Mouse (Mus musculus): ENCODE data around the gene Plpp3. TPM values are rescaled to one million over a fixed set of nuclear protein-coding genes. Genes with fewer than 3 reads are reported as not detected.

Plpp3 gene
- total and polyA plus RNA-seq, 3 experiments: not detected

- Histone ChIP-seq H3K4me3 (ENCODE audit: control insufficient read depth in 1 of 2, insufficient read depth in 1 of 2, low read depth in 2 of 2, low read length in 2 of 2) (no peak overlapping the region), H3K4me1 (ENCODE audit: control insufficient read depth in 1 of 2, insufficient read depth in 2 of 2, low read length in 2 of 2) (no peaks in the 10 kb centered on the region), H3K36me3 (ENCODE audit: control insufficient read depth in 1 of 2, insufficient read depth in 2 of 2, low read length in 2 of 2) (no peaks in the 10 kb centered on the region), H3K27ac (ENCODE audit: control insufficient read depth, low read depth, low read length) (no peak overlapping the region), H3K27me3 (ENCODE audit: control insufficient read depth in 1 of 2, insufficient read depth in 2 of 2, low read length in 2 of 2) (no peaks in the 10 kb centered on the region), H3K9me3 (replicated peaks; ENCODE audit: insufficient read depth, low read length) (no peaks in the 10 kb centered on the region), H3K9ac (ENCODE audit: control insufficient read depth, low read depth, low read length, poor library complexity, severe bottlenecking) (no peak overlapping the region), H3K79me2 (ENCODE audit: control insufficient read depth, insufficient read depth, low read length, poor library complexity) (no peaks in the 10 kb centered on the region)
- DNase-seq (ENCODE audit: low read depth, low spot score): no peak
- TF ChIP-seq GATA1 (IDR thresholded peaks at IDR 0.05; ENCODE audit: low read depth, low read length) (no peak), NRF1 (IDR thresholded peaks at IDR 0.05; ENCODE audit: insufficient read depth, low read depth, low read length, poor library complexity, severe bottlenecking) (no peak), ELF1 (IDR thresholded peaks at IDR 0.05; ENCODE audit: low read depth, low read length) (no peak), USF1 (IDR thresholded peaks at IDR 0.05; ENCODE audit: low read depth, low read length) (no peak), POLR2AphosphoS5 (IDR thresholded peaks at IDR 0.05; ENCODE audit: borderline replicate concordance, low read depth, low read length) (no peak), CTCF (IDR thresholded peaks at IDR 0.05 in 2 of 3, conservative IDR thresholded peaks at IDR 0.05 in 1 of 3; ENCODE audit: control insufficient read depth in 1 of 3, insufficient read depth in 1 of 3, low read depth in 2 of 3, low read length in 3 of 3, poor library complexity in 1 of 3, severe bottlenecking in 1 of 3) (no peak), CHD1 (IDR thresholded peaks at IDR 0.05; ENCODE audit: low read depth, low read length) (no peak), SMC3 (IDR thresholded peaks at IDR 0.05; ENCODE audit: low read depth, low read length) (no peak), MEF2A (IDR thresholded peaks at IDR 0.05; ENCODE audit: extremely low read depth, insufficient replicate concordance, low read depth, low read length, poor library complexity, severe bottlenecking) (no peak), MYB (IDR thresholded peaks at IDR 0.05; ENCODE audit: low read depth, low read length) (no peak)
These were observed 46.9 kb downstream of the Plpp3 start for GRCm38 (mm10) chr4:105204071-105204470.

GRCm38 (mm10) chr4:105205045-105205851 lies 48.1 kb downstream of the Plpp3 start:
- no peak for DNase-seq (ENCODE audit: low read depth, low spot score)
- Histone ChIP-seq H3K9ac (ENCODE audit: control insufficient read depth, low read depth, low read length, poor library complexity, severe bottlenecking) (no peak overlapping the region), H3K4me3 (ENCODE audit: control insufficient read depth in 1 of 2, insufficient read depth in 1 of 2, low read depth in 2 of 2, low read length in 2 of 2) (no peak overlapping the region), H3K79me2 (ENCODE audit: control insufficient read depth, insufficient read depth, low read length, poor library complexity) (no peaks in the 10 kb centered on the region), H3K36me3 (ENCODE audit: control insufficient read depth in 1 of 2, insufficient read depth in 2 of 2, low read length in 2 of 2) (no peaks in the 10 kb centered on the region), H3K27me3 (ENCODE audit: control insufficient read depth in 1 of 2, insufficient read depth in 2 of 2, low read length in 2 of 2) (no peaks in the 10 kb centered on the region), H3K9me3 (replicated peaks; ENCODE audit: insufficient read depth, low read length) (no peaks in the 10 kb centered on the region), H3K4me1 (ENCODE audit: control insufficient read depth in 1 of 2, insufficient read depth in 2 of 2, low read length in 2 of 2) (no peaks in the 10 kb centered on the region), H3K27ac (ENCODE audit: control insufficient read depth, low read depth, low read length) (no peak overlapping the region)
- TF ChIP-seq CHD1 (IDR thresholded peaks at IDR 0.05; ENCODE audit: low read depth, low read length) (no peak), ZNF384 (IDR thresholded peaks at IDR 0.05; ENCODE audit: low read depth, low read length) (no peak), UBTF (IDR thresholded peaks at IDR 0.05; ENCODE audit: borderline replicate concordance, insufficient read depth, low read depth, low read length) (no peak), SMC3 (IDR thresholded peaks at IDR 0.05; ENCODE audit: low read depth, low read length) (no peak), MXI1 (IDR thresholded peaks at IDR 0.05; ENCODE audit: low read depth, low read length) (no peak), RCOR1 (IDR thresholded peaks at IDR 0.05; ENCODE audit: low read depth, low read length) (no peak), TCF12 (IDR thresholded peaks at IDR 0.05; ENCODE audit: low read depth, low read length) (no peak), MYC (IDR thresholded peaks at IDR 0.05; ENCODE audit: low read depth, low read length) (no peak), POLR2AphosphoS2 (IDR thresholded peaks at IDR 0.05; ENCODE audit: low read length) (no peak), E2F4 (IDR thresholded peaks at IDR 0.05; ENCODE audit: borderline replicate concordance, low read depth, low read length) (no peak), ZMIZ1 (IDR thresholded peaks at IDR 0.05; ENCODE audit: low read depth, low read length) (no peak), RAD21 (IDR thresholded peaks at IDR 0.05; ENCODE audit: low read depth, low read length) (no peak), EP300 (IDR thresholded peaks at IDR 0.05; ENCODE audit: low read depth in 1 of 2, low read length in 2 of 2) (no peak), KAT2A (conservative IDR thresholded peaks at IDR 0.05; ENCODE audit: low read depth, low read length) (no peak), TAL1 (IDR thresholded peaks at IDR 0.05; ENCODE audit: low read length) (no peak), ELF1 (IDR thresholded peaks at IDR 0.05; ENCODE audit: low read depth, low read length) (no peak), ETS1 (IDR thresholded peaks at IDR 0.05; ENCODE audit: low read depth, low read length) (no peak)
